Mouse (Mus musculus) right cerebral cortex, adult 2 months (tissue): ENCODE results near the gene Cdkn2c.
A peak's percentile ranks its signal among the peaks of the same experiment; 100 is the strongest.
"Not testable (repeated sequence)": the region's sequence is repeated elsewhere in the genome, so short reads cannot be mapped to it uniquely, and the experiment has no call there.

Source experiments
- DNase-seq, 2 experiments: peaks; one replicate each; pipeline ENCODE4 v3.0.0; 2021 to 2022; ENCODE audit warnings: low spot score in 2 of 2

The Cdkn2c gene

GRCm38 (mm10) chr4:109666461-109667269, at the start of gene Cdkn2c:
Gene Cdkn2c, minus strand, starts transcription at chr4:109667189.
- DNase-seq = peak; percentile 47 to 76

GRCm38 (mm10) chr4:109705349-109705748, 38.4 kb upstream of the Cdkn2c start:
- DNase-seq = no peak

DNA sequence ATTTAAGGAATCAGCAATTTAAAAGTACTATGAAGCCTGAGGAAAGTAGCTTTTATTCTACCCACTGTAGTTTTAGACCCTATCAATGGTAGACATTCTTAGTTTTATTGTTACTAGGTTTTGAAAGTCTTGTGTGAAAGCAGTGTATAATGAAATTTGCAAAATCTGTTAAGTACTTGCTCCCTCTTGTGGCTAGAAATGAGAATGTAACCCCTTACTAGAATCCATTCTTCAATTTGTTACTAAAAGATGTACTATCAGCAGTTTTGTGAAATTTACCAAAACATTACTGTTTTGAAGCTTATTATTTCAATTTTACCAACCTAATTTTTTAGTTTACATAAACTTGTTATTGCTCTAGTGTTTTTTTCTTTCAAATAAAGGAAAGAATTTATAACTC, 36.6 kb upstream of the Cdkn2c start:
- no peak for DNase-seq

GRCm38 (mm10) chr4:109700727-109701126, 33.7 kb upstream of the Cdkn2c start:
- DNase-seq = not testable (repeated sequence)

- no peak for DNase-seq
Observed at GRCm38 (mm10) chr4:109692674-109693073, 25.7 kb upstream of the Cdkn2c start.

DNA sequence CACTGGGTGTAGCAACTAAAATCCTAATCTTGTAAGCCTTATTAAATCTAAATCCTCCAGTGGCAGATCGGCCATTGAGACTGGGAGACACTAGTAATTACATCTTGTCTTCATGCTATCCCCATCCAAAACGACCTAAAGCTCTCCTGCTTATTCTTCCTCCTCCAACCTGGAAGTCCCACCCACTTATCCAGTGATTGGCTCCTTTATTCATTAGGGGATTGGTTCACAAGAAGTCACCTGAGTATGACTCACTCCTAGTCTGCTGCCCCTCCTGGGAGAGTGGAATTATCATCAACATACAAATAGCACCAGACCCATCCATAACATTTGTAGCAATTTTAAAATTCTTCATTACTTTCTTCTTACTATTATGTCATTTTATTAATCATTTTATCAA, 16.6 kb upstream of the Cdkn2c start:
- no peak for DNase-seq

DNA sequence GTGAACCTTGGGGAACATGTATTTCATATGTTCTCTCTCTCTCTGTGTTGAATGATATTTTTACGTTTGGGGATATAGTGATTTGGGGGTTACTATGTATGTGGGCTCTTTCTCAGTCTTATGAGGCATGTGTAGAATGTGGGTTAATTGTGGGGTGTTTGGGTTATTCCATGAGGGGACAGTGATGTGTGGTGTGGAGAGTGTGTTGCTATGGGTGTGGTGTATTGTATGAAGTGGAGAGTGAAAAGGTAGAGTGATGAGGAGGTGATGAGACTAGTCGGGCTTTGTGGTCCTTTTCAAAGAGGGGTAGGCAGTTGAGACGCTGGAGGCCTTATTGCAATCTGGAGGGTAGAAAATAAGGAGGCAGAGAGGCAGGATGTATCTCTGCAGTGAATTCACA, 10.2 kb upstream of the Cdkn2c start:
- no peak for DNase-seq

DNA sequence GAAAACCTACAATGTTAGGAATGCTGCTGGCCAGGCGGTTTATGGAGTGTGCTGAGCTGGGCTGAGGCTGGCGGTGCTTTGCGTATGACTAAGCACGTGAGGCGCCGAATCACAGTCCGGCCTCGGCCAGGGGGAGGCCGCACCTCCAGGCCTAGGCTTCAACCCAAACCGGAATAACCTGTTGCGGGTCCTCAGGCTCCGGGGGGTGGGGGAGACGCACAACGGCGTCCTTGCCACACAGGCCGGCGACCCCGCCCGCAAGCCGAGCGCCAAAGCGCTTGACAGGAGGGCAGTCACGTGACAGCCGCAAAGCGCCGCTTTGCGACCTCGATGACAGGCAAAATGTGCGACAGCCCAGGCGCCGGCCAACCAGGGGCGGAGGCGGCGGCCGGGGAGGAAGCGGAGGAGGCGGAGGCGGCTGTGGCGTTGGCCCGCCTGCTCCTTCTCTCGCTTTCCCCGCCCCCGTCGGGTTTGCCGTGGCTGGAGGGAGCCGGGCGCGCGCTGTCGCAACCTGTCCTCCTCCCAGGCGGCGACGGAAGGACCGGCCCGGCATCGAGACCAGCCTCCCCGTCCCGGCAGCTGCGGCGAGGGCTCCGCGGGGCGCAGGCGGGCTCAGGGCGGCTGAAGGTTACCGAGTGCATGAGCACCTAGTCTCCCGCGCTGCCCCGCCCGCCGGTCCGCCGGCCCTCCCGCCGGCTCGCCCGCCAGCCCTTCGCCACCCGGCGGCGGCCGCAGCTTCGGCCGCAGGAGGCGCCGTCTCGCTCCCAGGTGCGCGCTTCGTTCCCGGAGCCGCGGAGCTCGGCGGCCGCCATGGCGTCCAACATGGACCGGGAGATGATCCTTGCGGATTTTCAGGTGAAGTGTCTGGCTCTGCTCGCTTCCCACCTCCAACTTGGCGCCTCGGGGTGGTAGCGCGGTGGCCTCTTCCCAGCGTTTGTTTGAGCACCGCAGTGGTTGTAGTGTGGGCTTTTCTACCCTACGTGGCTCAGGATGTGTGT, 9.5 kb upstream of the Cdkn2c start, which contains the start of gene Faf1:
TSS of gene Faf1 (plus strand) at position 371 of the 998 bp plus-strand sequence.
- peak; percentile 96 to 98 for DNase-seq

DNA sequence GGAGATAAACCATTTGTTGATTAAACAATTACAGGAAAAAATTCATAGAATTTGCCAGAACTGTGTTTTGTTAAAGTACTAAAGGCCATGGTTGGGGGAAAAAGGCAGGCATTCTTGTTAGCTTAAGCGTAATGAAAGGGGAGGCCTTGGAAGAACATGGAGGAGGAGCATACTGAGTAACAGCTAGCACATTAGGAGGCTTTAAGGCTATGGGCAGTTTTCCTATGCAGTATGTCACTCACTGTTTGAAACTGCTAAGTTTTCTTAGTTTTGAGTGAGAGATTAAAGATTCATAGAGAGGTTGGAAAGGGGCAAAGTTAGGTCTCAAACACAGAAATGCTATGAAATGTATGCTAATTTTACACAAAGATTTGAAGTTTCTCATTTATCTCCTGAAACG, 7.1 kb upstream of the Cdkn2c start:
- no peak for DNase-seq

- no peak for DNase-seq
Observed at GRCm38 (mm10) chr4:109671941-109672340, 5.0 kb upstream of the Cdkn2c start.

- DNase-seq = no peak
Observed at GRCm38 (mm10) chr4:109670213-109670612, 3.2 kb upstream of the Cdkn2c start.

- no peak for DNase-seq
Observed at GRCm38 (mm10) chr4:109667518-109667917, 529 bp upstream of the Cdkn2c start.

- DNase-seq = peak; percentile 25 to 38
Observed at GRCm38 (mm10) chr4:109665982-109666460, 968 bp downstream of the Cdkn2c start.

GRCm38 (mm10) chr4:109665101-109665981, 1.6 kb downstream of the Cdkn2c start:
- peak; percentile 5 to 39 for DNase-seq

DNA sequence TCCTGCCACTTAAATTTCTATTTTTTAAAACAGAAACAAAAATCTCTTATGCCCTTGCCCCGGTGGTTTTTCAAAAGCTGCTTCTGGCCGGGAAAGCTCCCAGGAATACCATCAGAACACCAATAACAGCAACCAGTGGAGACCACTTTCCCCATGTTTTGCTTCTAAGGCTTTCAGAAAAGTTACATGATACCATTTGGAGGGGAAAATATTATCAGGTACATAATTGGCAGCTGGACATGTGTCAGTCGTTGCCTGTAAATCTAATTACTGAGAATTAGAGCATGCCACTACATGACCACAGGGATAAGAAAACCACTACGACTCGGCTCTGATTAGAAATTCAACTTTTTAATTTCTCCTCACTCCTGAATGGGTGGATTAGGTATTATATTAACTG, 2.9 kb downstream of the Cdkn2c start:
- no peak for DNase-seq

DNA sequence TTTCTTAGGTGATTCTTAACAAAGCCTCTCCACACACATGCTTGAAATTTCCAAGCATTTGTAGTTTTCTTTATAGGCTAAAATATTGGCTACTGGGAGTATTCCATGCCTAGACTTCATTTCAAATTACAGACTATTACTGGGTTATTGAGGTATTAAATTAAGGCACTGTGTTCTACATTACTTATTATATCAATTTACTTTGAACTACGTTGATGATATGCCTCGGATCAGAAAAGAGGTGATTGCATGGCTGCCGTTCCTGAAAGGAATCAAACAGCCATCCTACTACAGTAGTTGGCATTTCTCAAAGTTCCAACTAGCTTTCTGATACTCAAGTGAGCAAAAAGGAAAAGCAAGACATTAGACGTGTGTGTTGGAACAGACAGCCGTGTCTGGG, 4.7 kb downstream of the Cdkn2c start:
- DNase-seq = no peak

- DNase-seq = no peak
Observed at GRCm38 (mm10) chr4:109661183-109661582, 5.8 kb downstream of the Cdkn2c start.

GRCm38 (mm10) chr4:109660568-109660967, 6.4 kb downstream of the Cdkn2c start:
- DNase-seq = no peak

- DNase-seq = no peak
Observed at GRCm38 (mm10) chr4:109659571-109659970, 7.4 kb downstream of the Cdkn2c start.

DNA sequence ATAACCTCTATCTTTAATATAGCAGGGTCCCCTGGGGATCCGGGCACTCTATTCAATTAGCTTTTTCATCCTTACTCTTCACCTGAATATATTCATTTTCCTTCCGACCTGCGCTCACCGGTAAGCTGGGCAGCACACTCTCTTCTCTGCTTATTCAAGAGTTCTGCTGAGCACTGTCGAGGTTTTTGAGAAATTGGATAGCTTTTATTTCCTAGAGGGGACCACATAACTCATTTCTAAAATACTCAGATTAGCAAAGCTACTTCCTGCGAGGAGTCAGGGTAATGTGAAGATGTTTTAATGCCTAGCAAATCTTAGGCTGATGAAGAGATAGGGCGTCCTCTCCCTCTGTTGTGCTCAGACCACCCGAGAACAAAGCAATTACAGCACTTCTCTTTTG, 8.2 kb downstream of the Cdkn2c start:
- DNase-seq = no peak

- DNase-seq = no peak
Observed at GRCm38 (mm10) chr4:109657851-109658500, 9.0 kb downstream of the Cdkn2c start.
